Mouse (Mus musculus): ENCODE data around the gene Rufy4. TPM values are rescaled to one million over a fixed set of nuclear protein-coding genes. Genes with fewer than 3 reads are reported as not detected.
"Not testable (repeated sequence)": the region's sequence is repeated elsewhere in the genome, so short reads cannot be mapped to it uniquely, and the experiment has no call there.

Rufy4 gene
- total RNA-seq, 2 experiments from 2014 or later = 0.84 to 0.95 TPM

GRCm38 (mm10) chr1:74150101-74150500, 24.8 kb downstream of the Rufy4 start:
- DNase-seq = no peak

- no peak for DNase-seq
These were observed 25.8 kb downstream of the Rufy4 start for GRCm38 (mm10) chr1:74151091-74151490.

GRCm38 (mm10) chr1:74153461-74154184, 28.3 kb downstream of the Rufy4 start, which contains the start of gene Cxcr2:
Gene Cxcr2, plus strand, starts transcription at chr1:74153989.
- no peak for DNase-seq

GRCm38 (mm10) chr1:74155435-74156012, 30.2 kb downstream of the Rufy4 start:
- no peak for DNase-seq

GRCm38 (mm10) chr1:74156381-74156910, 31.1 kb downstream of the Rufy4 start:
- DNase-seq = no peak

- DNase-seq = not testable (repeated sequence)
These were observed 34.3 kb downstream of the Rufy4 start for GRCm38 (mm10) chr1:74159613-74160012.

- no peak for DNase-seq
These were observed 34.7 kb downstream of the Rufy4 start for GRCm38 (mm10) chr1:74160036-74160435.

- no peak for DNase-seq
These were observed 41.8 kb downstream of the Rufy4 start for GRCm38 (mm10) chr1:74167136-74167535.

- DNase-seq = no peak
These were observed 44.4 kb downstream of the Rufy4 start for GRCm38 (mm10) chr1:74169721-74170120.

- DNase-seq = no peak
These were observed 47.4 kb downstream of the Rufy4 start for GRCm38 (mm10) chr1:74172722-74173121.

GRCm38 (mm10) chr1:74175731-74176130, 50.4 kb downstream of the Rufy4 start:
- DNase-seq = no peak

GRCm38 (mm10) chr1:74178618-74179017, 53.3 kb downstream of the Rufy4 start:
- DNase-seq = no peak

- no peak for DNase-seq
These were observed 54.5 kb downstream of the Rufy4 start for GRCm38 (mm10) chr1:74179624-74180408.

GRCm38 (mm10) chr1:74181462-74181861, 56.1 kb downstream of the Rufy4 start:
- DNase-seq = no peak

- DNase-seq = no peak
These were observed 57.7 kb downstream of the Rufy4 start for GRCm38 (mm10) chr1:74183006-74183405.

GRCm38 (mm10) chr1:74190471-74190870, 65.1 kb downstream of the Rufy4 start:
- DNase-seq = no peak

- no peak for DNase-seq
These were observed 67.4 kb downstream of the Rufy4 start for GRCm38 (mm10) chr1:74192711-74193110.

- DNase-seq = no peak
These were observed 69.1 kb downstream of the Rufy4 start, which contains the start of gene Cxcr1 for GRCm38 (mm10) chr1:74194445-74194844. Gene Cxcr1, minus strand, starts transcription at chr1:74194631.

GRCm38 (mm10) chr1:74195961-74196360, 70.6 kb downstream of the Rufy4 start:
- peak in 1 of 2 experiments; percentile 30 for DNase-seq

GRCm38 (mm10) chr1:74196621-74197419, 71.5 kb downstream of the Rufy4 start:
- DNase-seq = no peak

Measured in heart, adult 18-20 months (tissue).